28 mouse cellular contexts compared by ENCODE assay signal in genomic region chr2:58799126-58799525, GRCm38 (mm10).
"Had no signal": no experiment of that assay in that cellular context is flagged by ENCODE, and none has a peak within 500 bp of the region (broad histone marks: within the 10 kb centered on the region; RNA-seq: fewer than 3 reads in every experiment).

No protein-coding gene starts in this region.

- H3K4me3 ChIP-seq: gastrocnemius, adult 2 months; heart, adult 2 months; heart, embryonic 13.5 days; heart, embryonic 15.5 days; hindbrain, embryonic 10.5 days; hindbrain, embryonic 12.5 days; intestine, embryonic 15.5 days; limb, embryonic 13.5 days; limb, embryonic 15.5 days; liver, embryonic 12.5 days had no signal

- H3K36me3 ChIP-seq: heart, embryonic 13.5 days; heart, embryonic 15.5 days; hindbrain, embryonic 10.5 days; hindbrain, embryonic 12.5 days; intestine, embryonic 15.5 days; limb, embryonic 13.5 days; limb, embryonic 15.5 days; liver, embryonic 12.5 days had no signal

- H3K9me3 ChIP-seq: heart, embryonic 13.5 days; heart, embryonic 15.5 days; hindbrain, embryonic 10.5 days; hindbrain, embryonic 12.5 days; intestine, embryonic 15.5 days; limb, embryonic 13.5 days; limb, embryonic 15.5 days; liver, embryonic 12.5 days had no signal

- DNase-seq: gastrocnemius, adult 2 months; gastrocnemius, postnatal 10 days; gastrocnemius, postnatal 25 days; heart, adult 11 months; heart, adult 2 months; heart, postnatal 14 days; heart, postnatal 4 days; kidney, adult 18-20 months; kidney, adult 8-10 months; kidney, postnatal 10 days; kidney, postnatal 25 days; layer of hippocampus, adult 9-11 months; layer of hippocampus, postnatal 36 days; left cerebral cortex, postnatal 4 days had no signal

- H3K27ac ChIP-seq: gastrocnemius, adult 2 months; heart, adult 2 months; heart, embryonic 13.5 days; heart, embryonic 15.5 days; hindbrain, embryonic 10.5 days; hindbrain, embryonic 12.5 days; hindbrain, embryonic 14.5 days; intestine, embryonic 15.5 days; limb, embryonic 13.5 days; limb, embryonic 15.5 days; liver, embryonic 12.5 days; liver, embryonic 14.5 days had no signal

- H3K27me3 ChIP-seq: heart, embryonic 13.5 days; heart, embryonic 15.5 days; hindbrain, embryonic 12.5 days; intestine, embryonic 15.5 days; limb, embryonic 13.5 days; limb, embryonic 15.5 days; liver, embryonic 12.5 days had no signal

- H3K4me2 ChIP-seq: heart, embryonic 11.5 days; heart, embryonic 13.5 days; heart, embryonic 15.5 days; hindbrain, embryonic 12.5 days; hindbrain, embryonic 14.5 days; intestine, embryonic 15.5 days; limb, embryonic 13.5 days; limb, embryonic 15.5 days; liver, embryonic 12.5 days had no signal

- H3K9ac ChIP-seq: heart, embryonic 13.5 days; heart, embryonic 15.5 days; hindbrain, embryonic 12.5 days; hindbrain, embryonic 14.5 days; intestine, embryonic 15.5 days; limb, embryonic 13.5 days; limb, embryonic 15.5 days; liver, embryonic 12.5 days; liver, embryonic 14.5 days had no signal

- ATAC-seq: hindbrain, embryonic 16.5 days; inflammation-experienced regulatory T-cells, adult 6 months; intestine, embryonic 15.5 days; intestine, postnatal 0 days; liver, embryonic 12.5 days had no signal

- H3K4me1 ChIP-seq: heart, embryonic 13.5 days; heart, embryonic 15.5 days; intestine, embryonic 15.5 days; limb, embryonic 13.5 days; limb, embryonic 15.5 days; liver, embryonic 12.5 days had no signal
